Comparison of ENCODE assay signal across 25 mouse cellular contexts in genomic region chr2:70404301-70404700, GRCm38 (mm10).
"Had no signal": no experiment of that assay in that cellular context is flagged by ENCODE, and none has a peak within 500 bp of the region (broad histone marks: within the 10 kb centered on the region; RNA-seq: fewer than 3 reads in every experiment).

No protein-coding gene starts in this region.

- H3K36me3 ChIP-seq: heart, embryonic 10.5 days; heart, embryonic 12.5 days; limb, embryonic 10.5 days; limb, embryonic 12.5 days; liver, embryonic 13.5 days; liver, embryonic 15.5 days had no signal

- H3K4me1 ChIP-seq: liver, embryonic 13.5 days; liver, embryonic 15.5 days had no signal

- H3K27me3 ChIP-seq: heart, embryonic 12.5 days; liver, embryonic 13.5 days; liver, embryonic 15.5 days had no signal

- H3K9ac ChIP-seq: heart, embryonic 12.5 days; hindbrain, embryonic 14.5 days; limb, embryonic 12.5 days; liver, embryonic 13.5 days; liver, embryonic 15.5 days had no signal

- H3K4me3 ChIP-seq: gastrocnemius, adult 2 months; heart, adult 2 months; heart, embryonic 10.5 days; heart, embryonic 12.5 days; layer of hippocampus, adult 2 months; left cerebral cortex, adult 2 months; limb, embryonic 10.5 days; limb, embryonic 12.5 days; liver, embryonic 13.5 days; liver, embryonic 15.5 days had no signal

- H3K4me2 ChIP-seq: heart, embryonic 12.5 days; hindbrain, embryonic 14.5 days; limb, embryonic 12.5 days; liver, embryonic 11.5 days; liver, embryonic 13.5 days; liver, embryonic 15.5 days had no signal

- ATAC-seq: hindbrain, embryonic 16.5 days; inflammation-experienced regulatory T-cells, adult 6 months; intestine, embryonic 16.5 days had no signal

- DNase-seq: gastrocnemius, adult 2 months; gastrocnemius, postnatal 10 days; gastrocnemius, postnatal 25 days; heart, adult 2 months; heart, postnatal 10 days; heart, postnatal 4 days; kidney, adult 18-20 months; kidney, adult 8-10 months; kidney, postnatal 10 days; kidney, postnatal 25 days; kidney, postnatal 4 days; liver; liver, embryonic 13.5 days had no signal

- H3K27ac ChIP-seq: gastrocnemius, adult 2 months; heart, adult 2 months; heart, embryonic 10.5 days; hindbrain, embryonic 14.5 days; layer of hippocampus, adult 2 months; left cerebral cortex, adult 2 months; limb, embryonic 10.5 days; limb, embryonic 12.5 days; liver, embryonic 13.5 days; liver, embryonic 15.5 days had no signal

- H3K9me3 ChIP-seq: heart, embryonic 10.5 days; heart, embryonic 12.5 days; limb, embryonic 10.5 days; limb, embryonic 12.5 days; liver, embryonic 13.5 days; liver, embryonic 15.5 days had no signal
